Mouse (Mus musculus) liver, embryonic 14.5 days (tissue): ENCODE results near the gene Mrps6.

Experiments used
- CTCF ChIP-seq: IDR thresholded peaks from 2 replicates; pipeline ENCODE4 v1.5.1; 2016; ENCODE audit warnings: antibody characterized with exemption, low read depth, control low read depth
- EP300 ChIP-seq: IDR thresholded peaks from 2 replicates; pipeline ENCODE4 v1.6.1; 2016; ENCODE audit warnings: antibody characterized with exemption, low read depth

DNA sequence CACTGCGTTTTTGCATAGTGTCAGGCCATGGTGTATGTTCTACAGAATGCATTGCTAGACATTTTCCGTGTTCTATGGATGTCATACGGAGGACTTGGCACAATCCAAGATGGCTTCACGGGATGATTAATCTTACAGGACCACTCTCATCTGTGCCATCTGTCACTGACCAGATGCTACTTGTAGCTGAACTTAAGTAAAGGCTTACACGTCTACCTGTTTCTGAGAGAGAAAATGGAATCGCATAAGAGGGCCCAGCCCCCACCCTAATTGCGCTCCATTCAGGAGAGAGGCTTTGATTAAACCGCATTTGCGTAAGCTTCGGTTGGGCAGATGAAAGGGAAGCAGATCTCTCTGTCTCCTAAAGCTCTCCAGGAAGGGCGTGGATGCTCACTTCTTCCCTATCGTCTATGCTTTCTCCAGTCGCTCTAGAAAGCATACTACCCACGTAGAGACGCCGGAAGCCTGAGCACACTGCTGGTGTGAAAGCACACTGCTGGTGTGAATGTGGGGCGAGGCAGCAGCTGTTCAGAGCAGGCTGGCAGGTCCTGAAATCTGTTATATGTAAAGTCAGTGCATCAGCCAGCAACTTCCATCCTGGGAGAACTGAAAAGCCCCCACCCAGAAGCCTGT lies 62.9 kb downstream of the Mrps6 start:
- no peak for TF ChIP-seq CTCF
- no peak for TF ChIP-seq EP300
